Mouse (Mus musculus) embryonic stem cell, embryonic (primary cell): ENCODE measurements around the gene Flnb.

Experiments
- CTCF ChIA-PET, 4 experiments: fragments of 300-600 bp in 2 of 4; fragments of 350-600 bp in 2 of 4; sonication (Branson Sonifier 250); formaldehyde crosslinking; loops; one replicate each; lab custom pipeline; 2022; ENCODE audit warnings: inconsistent platforms in 2 of 4; lab: Charles Lee
- POLR2A ChIA-PET, 4 experiments: fragments of 300-600 bp in 2 of 4; fragments of 350-600 bp in 2 of 4; sonication (Branson Sonifier 250); formaldehyde crosslinking; loops; one replicate each; lab custom pipeline; 2022; ENCODE audit warnings: antibody characterized with exemption in 4 of 4, inconsistent platforms in 1 of 4; lab: Charles Lee

The Flnb gene

DNA sequence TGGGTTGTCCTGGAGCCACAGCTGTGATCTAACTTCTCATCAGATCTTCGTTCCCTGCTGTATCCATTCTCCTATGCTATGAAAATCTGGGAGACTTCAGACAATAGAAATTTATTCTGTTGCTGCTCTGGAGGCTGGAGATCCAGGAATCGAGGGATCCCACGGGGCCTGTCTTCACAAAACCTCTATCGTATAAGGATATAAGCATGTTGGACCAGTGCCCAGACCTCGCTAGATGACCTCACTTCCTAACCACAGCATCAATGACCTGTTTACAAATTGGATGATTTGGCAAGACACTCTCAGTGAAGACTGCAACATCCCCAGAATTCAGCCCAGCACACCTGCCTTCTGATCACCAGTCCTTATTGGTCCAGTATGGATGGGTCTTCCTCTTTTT lies 144.0 kb downstream of the Flnb start:
- POLR2A ChIA-PET = interaction anchor here in 2 of 4 experiments (4.6 to 33.8 kb wide), 3 partner anchors 9 to 23 kb away, joined by 33 to 558 read pairs (median 320); no protein-coding TSS in a partner anchor

DNA sequence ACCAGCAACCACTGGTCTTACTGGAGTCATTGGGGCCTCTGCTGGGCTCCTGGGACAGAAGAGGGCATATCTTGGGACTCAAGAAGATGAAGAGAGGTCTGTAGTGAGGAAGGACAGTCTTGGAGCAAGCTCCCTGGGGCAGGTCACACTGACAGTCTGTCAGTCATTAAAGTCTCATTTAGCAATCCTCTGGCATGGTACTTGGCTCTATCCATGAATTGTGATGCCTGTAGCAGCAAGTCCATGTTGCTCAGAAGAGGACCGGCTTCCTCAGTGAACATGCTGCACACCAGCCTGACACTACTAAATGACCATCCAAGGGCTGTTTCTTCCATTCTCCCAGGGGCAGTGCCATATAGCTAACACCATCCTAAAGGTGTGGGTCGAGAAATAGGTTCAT lies 144.9 kb downstream of the Flnb start:
- CTCF ChIA-PET = interaction anchor here in 3 of 4 experiments (0.7 to 3.2 kb wide), 5 partner anchors 31 to 199 kb away, joined by 3 to 12 read pairs (median 3); no protein-coding TSS in a partner anchor
- POLR2A ChIA-PET = interaction anchor here in 3 of 4 experiments (2.6 to 33.8 kb wide), 3 partner anchors 10 to 24 kb away, joined by 8 to 558 read pairs (median 33); no protein-coding TSS in a partner anchor

More for the DNA sequence above, 144.0 kb downstream of the Flnb start:
- CTCF ChIA-PET = interaction anchor here in 1 of 4 experiments (1.0 to 3.2 kb wide), 3 partner anchors 32 to 76 kb away, joined by 3 to 12 read pairs (median 3); no protein-coding TSS in a partner anchor

DNA sequence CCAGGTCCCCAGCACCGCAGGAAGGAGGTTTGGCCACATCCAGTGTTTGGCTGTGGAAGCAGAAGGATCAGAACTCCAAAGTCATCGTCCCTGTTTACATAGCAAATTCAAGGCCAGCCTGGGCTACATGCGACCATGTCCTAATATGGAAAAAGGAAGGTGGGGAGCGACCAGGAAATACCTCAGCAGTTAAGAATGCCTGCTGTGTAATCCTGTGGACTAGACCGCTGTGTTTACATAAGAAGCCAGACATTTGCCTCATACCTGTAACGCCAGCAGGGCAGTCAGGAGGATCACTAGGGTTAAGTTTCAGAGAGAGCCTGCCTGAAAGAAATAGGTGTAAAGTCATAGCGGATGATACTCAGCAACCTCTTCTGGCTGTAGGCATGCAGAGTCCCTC lies 145.4 kb downstream of the Flnb start:
- ChIA-PET POLR2A (interaction anchor here in 3 of 4 experiments (0.7 to 33.8 kb wide), 5 partner anchors 10 to 31 kb away, joined by 3 to 558 read pairs (median 8); no protein-coding TSS in a partner anchor), CTCF (interaction anchor here (0.6 to 2.5 kb wide), 6 partner anchors 19 to 198 kb away, joined by 3 to 34 read pairs (median 4); no protein-coding TSS in a partner anchor)

DNA sequence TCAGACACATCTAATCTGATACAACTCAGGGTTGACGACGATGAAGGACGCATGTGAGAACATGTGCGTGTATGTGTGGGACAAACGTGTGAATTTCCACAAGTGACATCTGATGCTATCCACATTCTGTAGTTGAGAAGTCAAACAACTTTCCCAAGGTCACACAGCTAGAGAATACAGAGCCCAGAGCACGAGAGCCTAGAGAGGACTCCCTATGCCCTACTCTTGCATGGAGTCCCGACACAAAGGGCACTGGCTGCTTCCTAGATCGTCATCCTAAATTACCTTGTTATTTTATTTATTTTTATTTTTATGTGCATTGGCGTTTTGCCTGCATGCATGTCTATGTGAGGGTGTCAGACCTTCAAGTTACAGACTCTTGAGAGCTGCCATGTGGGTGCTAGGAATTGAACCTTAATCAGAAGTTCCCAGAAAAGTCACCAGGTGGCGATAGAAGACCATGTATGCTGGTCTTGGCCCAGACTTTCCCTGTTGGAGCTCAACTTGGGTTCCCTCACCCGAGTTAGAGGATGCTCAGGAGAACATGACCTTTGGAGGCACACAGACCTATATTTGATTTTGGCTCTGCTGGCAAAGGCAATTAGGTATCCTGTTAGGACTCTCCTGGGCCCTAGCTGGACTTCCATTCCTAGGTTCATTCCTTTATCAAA lies 146.6 kb downstream of the Flnb start:
- ChIA-PET CTCF (interaction anchor here (0.5 to 4.2 kb wide), 52 partner anchors 8 to 393 kb away, joined by 3 to 34 read pairs (median 4); partner anchors contain the start of genes Dnase1l3 (in 3 of the 4), Abhd6 (in 1 of the 4), Flnb (in 1 of the 4) and Kctd6 (in 1 of the 4)), POLR2A (interaction anchor here in 3 of 4 experiments (0.6 to 33.8 kb wide), 14 partner anchors 8 to 403 kb away, joined by 3 to 558 read pairs (median 4); partner anchors contain the start of gene Dnase1l3 (in 1 of the 3))

DNA sequence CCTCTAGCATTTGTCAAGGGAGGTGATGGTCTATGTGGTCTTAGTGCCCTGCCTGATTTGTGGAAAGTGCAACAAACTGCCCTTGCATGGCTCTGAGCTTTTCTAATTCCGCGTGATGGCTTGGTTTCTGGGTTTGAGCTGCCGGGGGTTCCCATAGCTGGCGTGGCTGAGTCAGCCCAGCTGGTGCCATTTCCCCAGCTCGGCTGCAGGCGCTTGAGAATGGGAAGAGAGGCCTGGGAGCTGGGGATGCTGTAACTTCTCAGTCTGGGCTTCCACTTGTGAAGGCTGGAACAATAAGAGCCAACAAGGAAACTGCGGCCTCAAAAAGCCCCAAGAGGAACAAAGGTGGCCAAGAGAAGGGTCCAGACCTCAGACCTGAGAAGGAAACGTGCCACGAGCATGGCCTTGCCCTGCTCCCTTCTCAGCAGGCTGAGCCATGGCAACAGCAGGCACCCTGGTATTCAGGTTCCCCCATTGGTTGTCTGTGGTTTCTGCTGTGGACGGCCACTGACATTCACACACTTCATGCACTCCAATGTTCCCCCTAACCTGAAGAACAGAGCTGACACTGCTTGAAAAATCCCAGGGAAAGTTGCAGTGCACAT lies 154.2 kb downstream of the Flnb start:
- POLR2A ChIA-PET = interaction anchor here in 3 of 4 experiments (0.6 to 2.0 kb wide), 16 partner anchors 11 to 1891 kb away, joined by 3 to 7 read pairs (median 3); partner anchors contain the start of genes Gm45521 (in 2 of the 3) and Kctd6 (in 1 of the 3)
- CTCF ChIA-PET = interaction anchor here in 3 of 4 experiments (0.6 to 3.7 kb wide), 5 partner anchors 12 to 25 kb away, joined by 4 to 17 read pairs (median 4); no protein-coding TSS in a partner anchor

DNA sequence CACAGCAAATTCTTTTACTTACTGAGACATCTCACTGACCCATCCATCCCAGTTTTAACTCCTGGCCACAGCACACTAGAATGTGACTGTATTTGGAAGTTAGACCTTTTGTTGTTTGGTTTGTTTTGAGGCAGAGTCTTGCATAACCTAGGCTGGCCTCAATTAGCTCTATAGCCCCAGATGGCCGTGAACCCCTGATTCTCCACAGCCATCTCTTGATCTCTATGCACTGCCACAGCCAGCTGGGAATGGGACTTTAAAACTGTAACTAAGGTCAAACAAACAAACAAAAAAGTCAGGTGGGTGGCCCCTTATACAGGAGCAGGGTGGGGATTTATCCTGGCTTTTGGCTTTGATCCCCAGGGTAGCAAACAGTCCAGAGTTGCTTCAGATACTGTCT lies 156.9 kb downstream of the Flnb start:
- CTCF ChIA-PET = interaction anchor here in 2 of 4 experiments (0.8 to 1.5 kb wide), 2 partner anchors 10 to 23 kb away, joined by 3 read pairs; no protein-coding TSS in a partner anchor
- POLR2A ChIA-PET = no interaction called here

DNA sequence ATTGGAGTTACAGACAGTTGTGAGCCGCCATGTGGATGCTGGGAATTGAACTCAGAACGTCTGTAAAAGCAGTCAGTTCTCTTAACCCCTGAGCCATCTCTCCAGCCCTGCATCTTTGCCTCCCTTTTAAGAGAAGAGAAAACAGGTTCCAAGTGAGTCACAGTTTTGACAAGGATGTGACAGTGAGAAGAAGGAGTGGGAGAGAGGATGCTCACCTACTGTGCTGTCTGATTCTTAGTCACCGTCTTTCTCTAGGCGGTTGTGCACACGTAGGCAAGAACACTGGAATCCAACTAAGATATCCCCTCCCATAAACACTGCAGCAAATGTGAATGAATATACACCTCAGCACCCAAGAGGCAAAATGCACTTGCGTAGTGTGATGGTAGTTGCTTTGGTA lies 157.4 kb downstream of the Flnb start:
- ChIA-PET POLR2A (interaction anchor here in 1 of 4 experiments (0.6 kb wide), 1 partner anchor 17 kb away, joined by 3 read pairs; no protein-coding TSS in a partner anchor), CTCF (interaction anchor here in 3 of 4 experiments (0.7 to 1.5 kb wide), 3 partner anchors 11 to 37 kb away, joined by 3 to 4 read pairs (median 4); no protein-coding TSS in a partner anchor)

DNA sequence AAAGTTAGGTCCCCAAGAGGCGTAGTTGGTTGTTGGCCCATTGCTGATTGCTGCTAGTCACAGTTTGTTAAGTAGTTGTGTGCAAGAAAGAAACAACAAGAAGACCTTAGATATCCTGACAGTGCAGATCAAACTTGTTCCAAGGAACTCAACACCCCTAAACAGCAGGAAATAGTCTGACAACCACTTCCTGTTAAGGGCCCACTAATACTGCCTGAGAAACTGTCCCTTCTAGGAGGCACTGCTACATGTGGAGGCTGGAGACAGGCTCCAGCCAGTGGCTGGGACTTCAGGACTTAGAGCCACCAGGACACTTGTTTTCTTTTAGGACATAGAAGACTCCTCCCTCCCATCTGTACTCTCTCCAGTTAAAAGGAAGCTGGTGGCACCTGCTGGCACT lies 159.7 kb downstream of the Flnb start:
- ChIA-PET CTCF (interaction anchor here in 1 of 4 experiments (1.3 kb wide), 1 partner anchor 20 kb away, joined by 4 read pairs; no protein-coding TSS in a partner anchor), POLR2A (interaction anchor here in 1 of 4 experiments (1.2 kb wide), 1 partner anchor 17 kb away, joined by 3 read pairs; the partner anchor contains the start of gene Dnase1l3)

DNA sequence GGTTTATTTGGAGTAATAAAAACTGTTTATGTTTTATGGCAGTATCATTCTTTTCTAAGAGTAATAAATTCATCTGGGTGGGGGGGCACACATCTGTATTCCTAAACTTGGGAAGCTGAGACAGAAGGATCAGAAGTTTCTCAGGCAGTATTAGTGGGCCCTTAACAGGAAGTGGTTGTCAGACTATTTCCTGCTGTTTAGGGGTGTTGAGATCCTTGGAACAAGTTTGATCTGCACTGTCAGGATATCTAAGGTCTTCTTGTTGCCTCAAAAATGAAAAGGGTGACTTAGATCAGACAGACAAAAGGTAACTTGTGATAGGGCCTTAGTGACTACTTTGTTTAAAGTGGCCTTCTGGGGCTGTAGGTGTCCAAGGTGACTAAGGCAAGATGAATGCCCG lies 160.4 kb downstream of the Flnb start:
- CTCF ChIA-PET = no interaction called here
- POLR2A ChIA-PET = interaction anchor here in 1 of 4 experiments (1.2 kb wide), 1 partner anchor 17 kb away, joined by 3 read pairs; the partner anchor contains the start of gene Dnase1l3

DNA sequence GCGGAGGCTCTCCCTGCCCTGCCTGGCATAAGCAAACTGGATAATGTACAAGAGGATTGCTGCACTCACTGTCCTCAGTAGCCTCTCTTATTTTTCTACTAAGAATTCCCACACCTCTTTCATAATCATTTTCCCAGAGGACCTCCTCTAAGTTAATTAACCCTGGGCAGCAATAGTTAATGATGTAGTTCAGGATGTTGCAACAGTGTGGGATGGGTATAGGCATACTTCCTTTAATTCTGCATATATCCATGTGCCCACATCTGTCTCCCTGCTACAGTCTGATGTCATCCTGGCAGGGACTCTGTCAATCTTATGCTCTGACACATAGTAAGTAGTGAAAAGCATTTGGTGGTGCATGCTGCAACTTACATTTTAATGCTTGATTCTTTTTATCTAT lies 163.5 kb downstream of the Flnb start:
- CTCF ChIA-PET = no interaction called here
- POLR2A ChIA-PET = no interaction called here

DNA sequence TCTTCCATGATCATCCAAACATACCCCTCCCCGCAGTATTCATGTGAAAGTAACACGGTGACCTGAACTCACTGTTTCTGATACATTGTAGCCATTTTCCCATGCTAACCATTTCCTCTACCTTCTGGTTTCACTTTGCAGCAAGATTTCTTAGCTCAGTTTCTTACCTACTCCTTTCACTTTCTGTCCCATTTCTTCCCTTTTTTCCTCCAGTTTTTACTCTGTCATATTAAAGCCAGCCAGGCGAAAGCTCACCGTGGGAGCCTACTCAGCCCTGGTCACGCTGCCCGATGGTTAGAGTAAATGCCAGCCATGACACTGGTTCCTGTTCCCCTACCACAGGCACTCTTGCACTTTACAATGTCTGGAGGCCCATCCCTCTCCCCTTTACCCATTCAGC lies 169.2 kb downstream of the Flnb start:
- POLR2A ChIA-PET = interaction anchor here in 1 of 4 experiments (1.0 to 1.8 kb wide), 3 partner anchors 14 to 20 kb away, joined by 4 to 7 read pairs (median 5); no protein-coding TSS in a partner anchor

DNA sequence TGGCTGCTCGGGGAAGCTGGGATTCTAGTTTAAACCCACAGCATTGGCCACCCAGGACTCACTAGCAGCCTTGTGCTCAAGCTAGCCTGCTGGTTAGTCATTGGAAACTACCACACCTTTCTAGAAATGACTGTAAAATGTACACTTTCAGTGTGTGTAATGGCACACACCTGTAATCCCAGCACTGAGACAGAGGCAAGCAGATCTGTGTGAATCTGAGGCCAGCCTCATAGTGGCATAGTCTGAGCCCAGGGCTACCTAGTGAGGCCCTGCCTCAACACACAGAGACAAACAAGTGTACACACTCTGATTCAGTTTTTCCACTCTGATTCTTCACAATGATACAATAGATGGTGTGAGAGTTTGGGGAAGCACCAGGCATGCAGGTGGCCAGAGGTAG lies 171.6 kb downstream of the Flnb start:
- ChIA-PET POLR2A (interaction anchor here in 1 of 4 experiments (1.2 kb wide), 1 partner anchor 25 kb away, joined by 3 read pairs; no protein-coding TSS in a partner anchor), CTCF (interaction anchor here in 1 of 4 experiments (2.0 kb wide), 1 partner anchor 8 kb away, joined by 6 read pairs; no protein-coding TSS in a partner anchor)

More for the DNA sequence above, 169.2 kb downstream of the Flnb start:
- CTCF ChIA-PET = interaction anchor here in 2 of 4 experiments (0.9 to 2.0 kb wide), 3 partner anchors 10 to 27 kb away, joined by 4 to 9 read pairs (median 4); no protein-coding TSS in a partner anchor

DNA sequence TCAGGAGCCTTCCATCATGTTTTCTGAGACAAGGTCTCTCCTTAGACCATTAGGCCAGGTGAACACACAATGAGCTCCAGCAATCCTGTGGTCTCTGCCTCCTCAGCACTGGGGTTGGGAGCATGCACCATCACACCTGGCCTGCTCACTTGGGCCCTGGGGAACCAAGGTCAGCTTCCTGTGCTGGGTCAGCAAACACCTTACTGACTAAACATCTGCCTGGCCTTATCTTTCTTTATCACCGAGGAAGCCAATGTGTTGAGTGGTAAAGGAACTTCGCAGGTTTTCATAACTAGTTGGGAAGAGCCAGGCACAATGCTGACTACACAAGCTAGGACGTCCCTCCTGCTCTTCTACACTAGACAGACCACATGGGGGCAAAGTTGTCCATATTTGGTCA lies 172.2 kb downstream of the Flnb start:
- CTCF ChIA-PET = no interaction called here
- POLR2A ChIA-PET = interaction anchor here in 2 of 4 experiments (1.2 to 1.7 kb wide), 2 partner anchors 25 to 35 kb away, joined by 3 read pairs; no protein-coding TSS in a partner anchor

DNA sequence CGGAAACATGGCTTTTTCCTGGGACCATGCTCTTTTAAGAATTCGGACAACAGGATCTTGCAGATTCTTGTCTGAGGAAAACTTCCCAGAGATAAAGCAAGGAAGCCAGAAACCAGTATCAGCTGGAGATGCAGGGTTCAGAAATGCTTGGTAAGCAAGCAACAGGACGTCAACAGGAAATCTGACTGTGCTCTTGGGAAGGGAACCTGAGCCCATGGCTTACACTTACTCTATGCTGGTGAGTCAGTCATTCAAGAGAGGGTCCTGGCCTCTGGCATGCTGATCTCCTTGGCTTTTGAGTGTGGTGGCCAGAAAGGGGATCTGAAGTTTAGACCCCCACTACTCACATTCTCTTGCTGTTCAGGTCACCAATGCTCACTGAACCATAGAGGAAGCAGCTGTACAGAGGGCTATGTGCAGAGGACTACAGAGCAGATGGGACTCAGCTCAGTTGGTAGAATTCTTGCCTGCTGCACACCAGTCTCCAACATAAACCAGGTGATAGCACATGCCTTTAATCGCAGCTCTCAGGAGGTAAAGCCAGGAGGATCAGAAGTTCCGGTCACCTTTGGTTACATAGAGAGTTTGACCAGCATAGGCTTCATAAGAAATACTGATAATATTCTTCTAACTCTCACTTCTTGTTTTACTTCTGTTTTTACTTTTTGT lies 173.5 kb downstream of the Flnb start:
- POLR2A ChIA-PET = interaction anchor here in 2 of 4 experiments (0.8 to 1.7 kb wide), 2 partner anchors 16 to 36 kb away, joined by 3 read pairs; no protein-coding TSS in a partner anchor
- CTCF ChIA-PET = interaction anchor here in 3 of 4 experiments (0.6 to 1.3 kb wide), 4 partner anchors 10 to 217 kb away, joined by 3 to 4 read pairs (median 4); no protein-coding TSS in a partner anchor

DNA sequence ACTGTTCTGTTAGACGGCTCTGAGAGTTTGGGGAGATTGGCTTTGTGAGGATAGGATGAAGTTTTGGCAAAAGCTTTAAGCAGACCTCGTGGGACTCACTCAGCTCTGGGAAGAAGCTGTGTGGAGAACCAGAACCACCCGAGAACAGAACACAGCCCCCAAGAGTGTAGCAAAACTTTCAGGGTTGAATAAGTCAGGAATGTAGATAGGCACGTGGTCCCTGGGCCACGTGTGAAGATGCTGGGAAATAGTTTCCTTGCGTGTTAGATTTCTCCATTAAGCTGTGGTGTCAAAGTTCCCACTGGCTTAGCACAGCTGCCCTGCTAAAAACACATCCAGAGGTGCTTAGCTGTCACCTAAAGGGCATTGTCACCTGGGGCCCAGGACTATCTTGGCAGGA lies 174.4 kb downstream of the Flnb start:
- ChIA-PET POLR2A (interaction anchor here in 1 of 4 experiments (0.6 to 0.8 kb wide), 2 partner anchors 17 to 110 kb away, joined by 3 read pairs; no protein-coding TSS in a partner anchor), CTCF (interaction anchor here (0.6 to 1.3 kb wide), 4 partner anchors 9 to 32 kb away, joined by 3 to 4 read pairs (median 4); no protein-coding TSS in a partner anchor)

DNA sequence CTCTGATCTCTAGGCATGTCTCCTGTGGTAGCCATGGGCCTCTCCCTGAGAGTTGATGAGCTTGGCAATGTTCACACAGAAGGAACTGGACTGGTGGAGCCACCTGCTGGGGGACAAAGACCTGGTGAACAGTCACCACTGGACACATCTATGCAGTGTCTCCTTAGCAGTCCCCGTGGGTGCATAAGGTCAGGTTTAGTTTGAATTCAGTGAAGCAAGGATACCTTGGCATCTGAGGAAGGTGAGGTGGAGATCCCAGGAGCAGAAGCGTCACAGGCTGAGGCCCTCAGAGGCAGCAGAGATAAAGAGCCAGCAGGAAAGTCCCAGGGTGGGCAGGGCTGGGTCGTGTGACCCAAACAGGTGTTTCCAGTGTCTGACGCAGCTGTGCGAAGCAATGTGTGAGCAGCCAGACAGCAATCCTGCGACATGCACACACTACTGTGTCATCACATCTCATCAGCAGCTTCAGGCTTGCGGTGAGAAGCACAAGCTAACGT lies 176.6 kb downstream of the Flnb start, which contains the start of gene Dnase1l3:
Dnase1l3 (minus strand) TSS at position 303 of the 497 bp plus-strand sequence.
- ChIA-PET POLR2A (interaction anchor here in 3 of 4 experiments (0.6 to 1.7 kb wide), 6 partner anchors 17 to 202 kb away, joined by 3 to 12 read pairs (median 3); no protein-coding TSS in a partner anchor), CTCF (interaction anchor here (0.5 to 3.4 kb wide), 26 partner anchors 8 to 203 kb away, joined by 3 to 32 read pairs (median 4); partner anchors contain the start of genes Abhd6 (in 1 of the 4), Flnb (in 1 of the 4) and Gm26661 (in 1 of the 4))
